Comparison of ENCODE assay signal across 12 mouse cellular contexts in the genomic region with DNA sequence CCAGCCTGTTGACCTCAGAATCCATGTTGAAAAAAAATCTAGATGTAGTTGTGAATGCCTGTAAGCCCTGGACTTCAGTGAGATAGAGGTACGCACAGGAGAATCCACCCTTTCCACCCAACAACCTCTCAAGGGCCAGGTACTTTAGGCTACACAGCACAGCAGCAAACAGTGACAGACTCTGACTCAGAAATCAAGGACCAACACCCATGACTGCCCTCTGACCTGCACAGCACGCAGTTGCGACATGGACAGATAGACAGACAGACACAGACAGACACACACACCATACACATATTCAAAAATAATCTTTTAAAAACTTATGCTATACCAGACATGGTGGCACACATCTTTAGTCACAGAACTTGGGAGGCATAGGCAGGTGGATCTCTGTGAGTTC.
"Had no signal": no experiment of that assay in that cellular context is flagged by ENCODE, and none has a peak within 500 bp of the region (broad histone marks: within the 10 kb centered on the region; RNA-seq: fewer than 3 reads in every experiment).

No protein-coding gene starts in this region.

- H3K27me3 ChIP-seq: limb, embryonic 13.5 days; midbrain, embryonic 12.5 days; neural tube, embryonic 13.5 days had no signal

- DNase-seq: kidney, adult 18-20 months; kidney, postnatal 14 days; layer of hippocampus, adult 9-11 months; lung, adult 18-20 months; retina, postnatal 1 day; right cerebral cortex, postnatal 4 days; thymus, postnatal 36 days had no signal

- H3K27ac ChIP-seq: limb, embryonic 13.5 days; liver, embryonic 14.5 days; midbrain, embryonic 12.5 days; neural tube, embryonic 13.5 days had no signal

- H3K36me3 ChIP-seq: limb, embryonic 13.5 days; midbrain, embryonic 12.5 days; neural tube, embryonic 13.5 days had no signal

- H3K9ac ChIP-seq: limb, embryonic 13.5 days; liver, embryonic 14.5 days; midbrain, embryonic 12.5 days; neural tube, embryonic 13.5 days had no signal

- H3K9me3 ChIP-seq: limb, embryonic 13.5 days; midbrain, embryonic 12.5 days; neural tube, embryonic 13.5 days had no signal

- H3K4me3 ChIP-seq: limb, embryonic 13.5 days; midbrain, embryonic 12.5 days; neural tube, embryonic 13.5 days had no signal

- H3K4me1 ChIP-seq: midbrain, embryonic 12.5 days; neural tube, embryonic 13.5 days had no signal

- H3K4me2 ChIP-seq: limb, embryonic 13.5 days; midbrain, embryonic 12.5 days; neural tube, embryonic 13.5 days had no signal

- ATAC-seq: midbrain, embryonic 16.5 days had no signal
